ENCODE assay signal across 24 mouse cellular contexts in genomic region chr13:58201343-58201742, GRCm38 (mm10).
"Had no signal": no experiment of that assay in that cellular context is flagged by ENCODE, and none has a peak within 500 bp of the region (broad histone marks: within the 10 kb centered on the region; RNA-seq: fewer than 3 reads in every experiment).

No protein-coding gene starts in this region.

- ATAC-seq: hindbrain, postnatal 0 days; intestine, embryonic 16.5 days had no signal

- DNase-seq: gastrocnemius, postnatal 14 days; gastrocnemius, postnatal 36 days; heart, adult 2 months; heart, postnatal 14 days; heart, postnatal 36 days; kidney, adult 11 months; kidney, adult 2 months; kidney, adult 9 months; kidney, postnatal 14 days; kidney, postnatal 36 days; layer of hippocampus, adult 9-11 months; liver; liver, embryonic 13.5 days had no signal

- H3K4me3 ChIP-seq: heart, adult 2 months; heart, embryonic 13.5 days; heart, embryonic 15.5 days; hindbrain, embryonic 13.5 days; hindbrain, embryonic 15.5 days; kidney, embryonic 15.5 days; left cerebral cortex, adult 2 months; limb, embryonic 10.5 days; limb, embryonic 12.5 days; liver, embryonic 13.5 days had no signal

- H3K27ac ChIP-seq: heart, adult 2 months; heart, embryonic 13.5 days; heart, embryonic 15.5 days; hindbrain, embryonic 13.5 days; hindbrain, embryonic 15.5 days; hindbrain, postnatal 0 days; kidney, embryonic 15.5 days; kidney, postnatal 0 days; left cerebral cortex, adult 2 months; limb, embryonic 10.5 days; limb, embryonic 12.5 days; liver, embryonic 13.5 days had no signal
